Mouse (Mus musculus) bone marrow macrophage, adult 2 months (primary cell): ENCODE measurements around the gene Mthfd2l.

Experiments used
- CTCF ChIP-seq: IDR thresholded peaks from 2 replicates; pipeline ENCODE4 v1.5.1; 2012; ENCODE audit warnings: low read depth, mild to moderate bottlenecking, low read length, moderate library complexity
- POLR2A ChIP-seq: IDR thresholded peaks from 2 replicates; pipeline ENCODE4 v1.6.1; 2012; ENCODE audit warnings: mild to moderate bottlenecking, low read depth, low read length, borderline replicate concordance

DNA sequence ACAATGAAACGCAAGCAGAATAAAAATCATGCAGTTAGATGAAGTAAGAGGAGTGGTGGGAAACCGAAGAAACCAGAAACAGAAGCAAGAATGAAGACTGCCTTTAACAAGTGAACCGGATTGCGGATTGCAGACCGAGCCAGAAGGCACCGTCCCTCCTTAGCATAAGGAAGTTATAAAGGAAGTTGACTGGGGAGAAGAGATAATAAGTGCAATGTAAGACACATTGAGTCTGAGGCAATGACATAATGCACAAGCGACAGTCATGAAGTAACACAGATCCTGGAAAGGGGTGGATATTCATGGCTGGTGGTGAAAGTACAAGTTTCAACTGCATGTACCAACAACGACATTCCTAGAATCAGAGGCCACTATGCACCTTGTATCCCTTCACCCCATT, 92.2 kb downstream of the Mthfd2l start:
- TF ChIP-seq POLR2A (no peak), CTCF (no peak)
